Mouse (Mus musculus) macrophage (primary cell): ENCODE measurements around the gene Tmco1. TPM values are rescaled to one million over a fixed set of nuclear protein-coding genes. Genes with fewer than 3 reads are reported as not detected.
A peak's percentile ranks its signal among the peaks of the same experiment; 100 is the strongest.

Source experiments
- H3K27ac ChIP-seq: fragments of 350-480 bp; formaldehyde crosslinking; 2 replicates; pipeline ENCODE4 v1.9.0; 2021
- H3K36me3 ChIP-seq: fragments of 350-480 bp; formaldehyde crosslinking; 2 replicates; pipeline ENCODE4 v1.9.0; 2021; ENCODE audit errors: inconsistent target
- H3K4me3 ChIP-seq: fragments of 350-480 bp; formaldehyde crosslinking; 2 replicates; pipeline ENCODE4 v1.9.0; 2021; ENCODE audit errors: inconsistent target
- H3K79me2 ChIP-seq: fragments of 350-480 bp; formaldehyde crosslinking; 2 replicates; pipeline ENCODE4 v1.9.0; 2021; ENCODE audit errors: inconsistent target
- WGBS: methylation state at CpG from one replicate; pipeline ENCODE4 v1.1.7; 2026; ENCODE audit warnings: inconsistent platforms; ENCODE audit not compliant: missing documents; 5-methylcytosine and 5-hydroxymethylcytosine counted together
- polyA plus RNA-seq: library from polyadenylated mRNA; stranded (reverse); fragments of 250-400 nt; gene quantifications from 3 replicates; pipeline ENCODE4 v1.2.4, GENCODE M21; 2018; ENCODE audit warnings: inconsistent platforms
- total RNA-seq, 78 experiments: library from RNA; depleted of rRNA; stranded (reverse); fragments of 250-400 nt; gene quantifications; 1 replicate in 9 of 78; 2 replicates in 24 of 78; 3 replicates in 43 of 78; 4 replicates in 2 of 78; pipeline ENCODE4 v1.2.4; 2018; ENCODE audit warnings: inconsistent platforms in 56 of 78

The Tmco1 gene
- 10 to 100 TPM in 7 of 26 experiments, 1 to 10 TPM in 19; 1.5 to 22.6 (median 5.7) TPM for total RNA-seq (2018; cell fraction: chromatin; rRNA removed)
- 100 to 1,000 TPM in 5 of 26 experiments, 10 to 100 TPM in 21; 67.3 to 110 (median 83.2) TPM for total RNA-seq (2018; cell fraction: cytosol; rRNA removed)
- 10 to 100 TPM in 25 of 26 experiments, 1 to 10 TPM in 1; 7.5 to 62.2 (median 33.7) TPM for total RNA-seq (2018; cell fraction: nucleus; rRNA removed)
- polyA plus RNA-seq: 107 to 127 TPM (median 115 TPM) in 3 replicates

DNA sequence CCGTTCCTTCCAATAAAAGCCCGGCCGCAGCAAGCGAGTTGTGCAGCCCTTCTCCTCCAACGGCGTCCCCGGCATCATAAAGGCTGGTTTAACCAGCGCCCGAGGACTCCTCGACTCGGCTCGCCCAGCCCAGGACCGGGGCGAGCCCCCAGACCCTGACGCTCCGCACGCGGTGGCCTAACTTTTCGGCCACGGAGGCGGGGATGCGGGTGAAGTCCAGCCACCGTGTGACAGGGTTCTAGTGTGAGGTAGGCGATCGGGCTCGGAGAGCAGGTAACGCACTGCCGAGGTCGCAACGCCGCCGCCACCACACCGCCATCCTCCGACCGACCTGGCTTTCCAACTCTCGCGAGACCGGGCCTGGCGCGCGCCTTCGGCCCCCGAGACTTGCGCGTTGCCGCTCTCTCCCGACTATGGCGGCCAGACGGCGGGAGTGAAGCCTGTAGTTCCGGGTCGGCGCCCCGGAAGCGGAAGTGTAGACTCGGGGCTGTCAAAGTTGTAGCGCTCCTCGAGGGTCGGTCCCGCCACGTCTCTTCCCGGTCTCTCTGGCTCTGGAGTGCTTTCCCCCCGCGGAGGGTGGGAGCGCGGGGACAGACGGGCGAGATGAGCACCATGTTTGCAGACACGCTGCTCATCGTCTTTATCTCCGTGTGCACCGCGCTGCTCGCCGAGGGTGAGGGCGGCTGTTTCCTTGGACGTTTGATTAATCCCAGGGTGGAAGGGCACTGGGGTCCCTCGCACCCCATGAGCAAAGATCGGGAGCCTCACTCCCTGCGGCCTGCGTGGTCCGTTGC lies at the start of gene Tmco1:
TSS of gene Tmco1 (plus strand) at position 118 of the 794 bp plus-strand sequence.
- H3K79me2 ChIP-seq: peaks cover 42% of the 10 kb centered on the region
- H3K4me3 ChIP-seq: peak within 1 kb of the TSS; percentile 98
- WGBS: under 1% methylated on average over 79 of the region's 82 CpGs
- peaks cover 12% of the 10 kb centered on the region; the same call in 1 of the 2 replicates for H3K36me3 ChIP-seq
- H3K27ac ChIP-seq: peak within 1 kb of the TSS; percentile 74

DNA sequence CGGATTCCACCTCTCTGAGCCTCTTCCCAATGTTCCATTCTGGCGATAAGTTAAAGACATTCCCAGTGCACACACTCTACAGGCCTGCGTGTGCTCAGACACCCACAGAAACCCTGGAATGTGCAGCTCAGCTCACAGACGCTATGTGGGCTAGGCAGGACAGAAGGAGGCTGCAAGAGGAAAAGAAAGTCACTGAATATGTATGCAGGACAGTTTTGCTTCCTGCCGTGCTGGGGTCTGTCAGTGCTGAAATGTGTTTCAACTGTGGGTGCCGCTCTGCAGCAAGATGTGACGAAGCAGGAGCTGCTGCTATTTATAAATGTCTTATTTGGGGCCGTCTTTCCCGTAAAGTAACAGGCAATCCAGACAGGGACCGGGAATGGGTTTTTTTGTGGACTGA lies 48.5 kb upstream of the Tmco1 start:
- Histone ChIP-seq H3K4me3 (no peak overlapping the region), H3K79me2 (peaks cover 100% of the 10 kb centered on the region; the same call in 1 of the 2 replicates), H3K36me3 (no peaks in the 10 kb centered on the region), H3K27ac (no peak overlapping the region)
- 44% methylated on average over 10 of the region's 10 CpGs for WGBS

DNA sequence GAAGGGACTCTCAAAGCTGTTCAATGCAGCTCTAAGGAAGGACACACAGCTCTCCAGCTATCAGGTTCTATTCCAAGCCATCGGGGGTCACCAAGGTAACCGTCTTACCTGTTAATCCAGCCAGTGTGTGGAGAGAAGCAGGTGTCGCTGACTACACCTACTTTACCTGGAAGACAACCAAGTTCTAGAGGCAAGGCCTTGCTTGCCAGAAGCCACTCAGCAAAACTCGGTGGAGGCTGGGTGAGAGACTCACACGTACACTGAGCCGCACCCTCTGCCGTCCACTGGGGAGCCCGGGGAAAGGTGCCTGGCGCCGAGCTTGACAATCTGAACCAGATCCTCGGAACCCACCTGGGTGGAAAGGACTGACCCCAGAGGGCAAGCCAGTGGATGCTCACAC lies 46.4 kb upstream of the Tmco1 start:
- Histone ChIP-seq H3K27ac (no peak overlapping the region), H3K4me3 (no peak overlapping the region), H3K36me3 (no peaks in the 10 kb centered on the region), H3K79me2 (peaks cover 95% of the 10 kb centered on the region)
- WGBS: 96% methylated on average over 11 of the region's 11 CpGs

DNA sequence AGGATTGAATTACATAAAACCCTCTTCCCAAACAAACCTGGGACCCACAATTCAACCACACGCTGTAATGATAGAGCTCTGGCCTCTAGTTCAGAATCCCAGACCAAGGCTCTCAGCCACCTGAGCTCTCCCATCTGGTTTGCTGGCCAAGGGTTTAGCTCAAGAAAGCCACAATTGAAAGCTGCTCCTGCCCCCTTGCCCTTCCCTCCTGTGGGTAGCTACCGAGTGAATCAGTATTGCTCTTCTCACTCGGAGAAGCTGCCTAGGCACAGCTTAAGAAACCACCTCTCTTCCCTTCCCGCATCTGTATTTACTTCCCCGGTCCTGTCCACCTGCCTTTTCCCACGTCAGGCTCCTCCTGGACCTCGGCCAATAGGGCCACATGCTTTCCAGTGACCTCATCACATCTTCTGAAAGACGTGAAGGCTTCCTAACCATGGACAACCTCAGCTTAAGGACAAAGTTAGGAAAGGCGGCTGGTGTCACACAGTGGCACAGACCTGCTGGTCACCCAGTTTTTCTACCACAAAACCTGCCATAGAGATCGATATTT lies 45.6 kb upstream of the Tmco1 start:
- Histone ChIP-seq H3K27ac (no peak overlapping the region), H3K4me3 (no peak overlapping the region), H3K79me2 (peaks cover 95% of the 10 kb centered on the region), H3K36me3 (no peaks in the 10 kb centered on the region)
- WGBS: 72% methylated on average over 10 of the region's 10 CpGs

DNA sequence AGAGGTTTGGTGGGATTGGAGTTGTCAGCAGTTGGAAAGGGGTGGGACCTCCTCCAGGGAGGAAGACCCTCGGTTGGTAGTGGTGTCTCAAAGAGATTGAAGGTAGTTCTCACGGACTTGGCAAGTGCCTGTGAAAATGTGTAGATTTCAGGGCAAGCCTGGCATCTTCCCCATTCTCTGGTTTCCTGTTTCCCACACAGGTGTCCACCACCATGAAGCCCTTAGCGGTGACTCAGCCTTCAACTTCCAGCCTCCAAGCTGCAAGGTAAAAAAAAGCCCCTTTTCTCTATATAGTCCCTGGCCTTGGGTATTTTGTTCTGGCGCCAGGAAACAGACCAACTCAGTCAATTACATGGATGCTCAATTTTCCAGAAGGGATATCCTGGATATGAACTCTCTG lies 42.8 kb upstream of the Tmco1 start:
- Histone ChIP-seq H3K27ac (no peak overlapping the region), H3K79me2 (peaks cover 73% of the 10 kb centered on the region), H3K4me3 (no peak overlapping the region), H3K36me3 (no peaks in the 10 kb centered on the region)
- 46% methylated on average over 4 of the region's 4 CpGs for WGBS

DNA sequence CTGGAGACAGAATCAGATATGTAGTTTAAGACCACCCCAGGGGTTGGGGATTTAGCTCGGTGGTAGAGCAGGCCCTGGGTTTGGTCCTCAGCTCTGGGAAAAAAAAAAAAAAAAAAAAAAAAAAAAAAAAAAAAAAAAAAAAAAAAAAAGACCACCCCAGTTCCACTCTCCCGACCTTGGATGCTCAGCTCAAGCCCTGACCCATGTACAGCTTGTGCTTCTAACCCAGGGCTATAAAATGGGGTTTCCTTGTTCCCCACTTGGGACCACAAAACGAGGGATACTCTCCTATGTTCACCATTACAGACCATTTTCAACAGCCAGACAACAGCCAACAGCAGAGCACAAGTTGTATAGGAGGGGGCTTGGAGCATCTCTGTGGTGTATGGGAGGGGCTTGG lies 41.5 kb upstream of the Tmco1 start:
- WGBS: 63% methylated on average over 3 of the region's 3 CpGs
- H3K79me2 ChIP-seq: peaks cover 71% of the 10 kb centered on the region
- no peak overlapping the region for H3K4me3 ChIP-seq
- no peaks in the 10 kb centered on the region for H3K36me3 ChIP-seq
- no peak overlapping the region for H3K27ac ChIP-seq

DNA sequence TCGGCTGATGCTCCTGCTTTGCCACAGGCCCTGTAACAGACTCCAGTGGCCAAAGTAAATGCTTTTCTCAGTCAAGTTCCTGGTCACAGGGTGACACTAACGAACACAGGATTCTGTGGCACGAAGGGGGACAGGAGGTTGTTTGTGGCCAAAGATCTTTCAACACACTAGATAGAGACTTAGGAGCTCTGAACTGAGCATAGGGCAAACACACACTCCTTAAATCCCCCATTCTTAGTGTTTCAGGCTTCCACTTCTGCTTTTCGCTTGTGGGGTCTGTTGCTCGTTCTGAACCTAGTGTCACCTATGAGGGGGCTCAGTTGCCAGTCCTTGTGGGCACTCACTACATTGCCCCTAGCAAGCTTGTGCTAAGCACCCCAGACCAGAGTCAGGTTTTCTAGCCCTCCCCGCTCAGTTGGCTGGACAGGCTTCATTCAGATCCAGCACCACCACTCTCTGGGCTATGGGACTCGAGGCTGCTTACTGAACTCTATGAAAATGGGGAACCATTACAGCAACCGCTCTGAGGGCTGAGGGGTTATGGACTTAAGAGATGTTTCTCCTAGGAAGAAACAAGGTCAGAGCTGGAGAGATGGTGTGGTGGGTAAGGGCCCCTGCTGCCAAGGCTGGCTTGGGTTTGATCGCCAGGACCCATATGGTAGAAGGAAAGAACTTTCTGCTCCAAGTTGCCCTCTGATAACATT lies 39.7 kb upstream of the Tmco1 start:
- no peak overlapping the region for H3K4me3 ChIP-seq
- WGBS: 17% methylated on average over 9 of the region's 9 CpGs

DNA sequence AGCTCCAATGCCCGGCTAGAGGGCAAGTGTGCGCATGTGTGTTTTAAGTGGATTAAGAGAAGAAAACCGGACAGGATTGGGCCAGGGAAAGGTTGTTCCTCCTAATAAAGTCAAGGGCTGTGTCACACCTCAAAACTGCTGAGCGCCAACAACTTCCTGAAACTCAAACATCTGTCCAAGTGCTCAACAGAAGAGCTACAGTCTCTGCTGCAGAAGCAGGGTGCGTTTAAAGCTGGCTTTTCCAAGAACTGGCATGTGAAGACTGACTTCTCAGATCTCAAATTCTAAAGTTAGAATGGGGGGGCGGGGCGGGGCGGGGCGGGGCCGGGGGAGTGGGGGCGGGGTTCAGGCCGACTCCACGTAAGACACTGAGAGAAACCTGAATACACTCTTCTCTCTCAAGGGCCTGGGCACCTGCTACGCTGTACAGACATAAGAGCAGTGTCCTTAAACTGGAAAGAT lies 38.8 kb upstream of the Tmco1 start:
- WGBS: 7% methylated on average over 12 of the region's 14 CpGs
- Histone ChIP-seq H3K4me3 (no peak overlapping the region), H3K36me3 (no peaks in the 10 kb centered on the region), H3K79me2 (peaks cover 63% of the 10 kb centered on the region), H3K27ac (peak overlapping the region; percentile 87)

More for the DNA sequence above, 39.7 kb upstream of the Tmco1 start:
- Histone ChIP-seq H3K36me3 (no peaks in the 10 kb centered on the region), H3K79me2 (peaks cover 63% of the 10 kb centered on the region), H3K27ac (peak overlapping the region; percentile 87)

DNA sequence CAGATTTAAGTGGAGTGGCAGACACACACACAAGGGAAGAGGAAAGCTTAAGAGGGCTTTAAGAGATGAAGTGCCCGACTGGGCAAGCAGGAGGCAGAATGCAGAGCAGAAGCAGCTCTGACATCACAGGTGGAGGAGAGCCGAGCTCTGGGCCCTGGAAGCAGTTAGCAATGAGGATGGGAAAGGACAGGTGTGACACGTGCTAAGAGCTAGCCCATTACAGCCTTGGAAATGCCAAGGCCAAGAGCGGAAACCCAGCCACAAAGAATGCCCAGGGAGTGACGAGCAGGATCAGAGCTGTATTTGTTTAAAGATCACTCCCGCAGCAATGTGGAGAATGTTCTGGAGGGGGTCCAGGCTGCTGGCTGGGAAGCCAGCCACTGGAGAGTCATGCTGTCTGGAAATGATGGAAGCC lies 38.3 kb upstream of the Tmco1 start:
- Histone ChIP-seq H3K4me3 (no peak overlapping the region), H3K36me3 (no peaks in the 10 kb centered on the region), H3K79me2 (peaks cover 63% of the 10 kb centered on the region), H3K27ac (0 out of 2 replicates have a peak overlapping the region, but pooled peaks have one; percentile 4)
- whole genome bisulfite sequencing: 70% methylated on average over 6 of the region's 6 CpGs

DNA sequence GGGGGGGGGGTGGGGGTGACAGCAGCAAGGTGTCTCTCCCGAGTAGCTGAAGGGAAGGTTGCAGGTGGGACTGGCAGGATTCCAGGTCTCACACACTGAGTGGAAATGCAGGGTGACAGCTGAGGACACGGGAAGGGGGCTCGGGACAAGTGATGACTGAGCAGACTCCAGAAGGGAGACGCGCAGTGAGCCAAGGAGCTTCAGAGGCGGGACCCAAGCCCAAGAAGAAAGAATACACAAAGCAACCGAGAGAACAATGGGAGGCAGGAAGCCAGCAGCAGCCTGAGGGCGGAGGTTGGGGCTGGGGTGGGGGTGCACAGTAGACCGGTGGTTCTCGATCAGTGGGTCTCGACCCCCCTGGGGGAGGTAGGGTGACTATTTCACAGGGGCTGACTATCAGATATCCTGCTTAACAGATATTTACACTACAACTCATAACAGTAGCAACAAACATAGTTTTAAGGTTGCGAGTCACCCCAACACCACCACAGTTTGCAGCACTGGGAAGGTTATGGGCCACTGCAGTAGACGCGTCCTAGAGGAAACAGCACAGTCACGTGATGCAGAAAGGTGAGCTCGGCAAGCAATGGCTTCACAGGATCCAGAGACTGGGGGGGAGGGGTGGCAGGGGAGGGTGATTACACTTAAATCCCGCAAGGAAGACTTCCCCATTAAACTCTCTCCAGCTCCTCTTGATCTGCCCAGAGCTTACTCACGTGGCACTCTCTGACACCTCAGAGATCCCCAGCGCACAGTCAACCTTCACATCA lies 37.7 kb upstream of the Tmco1 start:
- peaks cover 63% of the 10 kb centered on the region for H3K79me2 ChIP-seq
- no peak overlapping the region for H3K27ac ChIP-seq

DNA sequence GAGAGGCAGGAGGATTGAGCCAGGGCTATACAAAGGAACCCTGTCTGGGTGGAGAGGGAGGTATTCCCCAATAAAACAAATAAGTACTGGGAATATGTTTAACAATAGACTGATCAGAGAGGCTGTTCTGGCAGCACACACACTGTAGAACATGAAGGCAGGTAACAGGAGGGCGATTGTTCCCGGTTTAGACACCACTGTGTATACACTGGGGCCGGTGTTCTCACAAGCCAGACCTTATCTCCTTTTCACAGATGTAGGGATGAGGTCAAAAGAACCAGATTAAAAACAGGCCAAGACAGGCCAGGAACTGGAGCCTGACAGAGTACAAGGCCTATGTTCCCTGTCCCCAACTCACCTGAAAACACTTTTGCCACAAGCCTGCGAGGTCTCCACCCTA lies 36.9 kb upstream of the Tmco1 start:
- Histone ChIP-seq H3K4me3 (no peak overlapping the region), H3K79me2 (peaks cover 65% of the 10 kb centered on the region), H3K27ac (no peak overlapping the region), H3K36me3 (no peaks in the 10 kb centered on the region)
- 61% methylated on average over 4 of the region's 4 CpGs for WGBS

More for the DNA sequence above, 37.7 kb upstream of the Tmco1 start:
- WGBS: 63% methylated on average over 16 of the region's 19 CpGs
- no peaks in the 10 kb centered on the region for H3K36me3 ChIP-seq
- no peak overlapping the region for H3K4me3 ChIP-seq

DNA sequence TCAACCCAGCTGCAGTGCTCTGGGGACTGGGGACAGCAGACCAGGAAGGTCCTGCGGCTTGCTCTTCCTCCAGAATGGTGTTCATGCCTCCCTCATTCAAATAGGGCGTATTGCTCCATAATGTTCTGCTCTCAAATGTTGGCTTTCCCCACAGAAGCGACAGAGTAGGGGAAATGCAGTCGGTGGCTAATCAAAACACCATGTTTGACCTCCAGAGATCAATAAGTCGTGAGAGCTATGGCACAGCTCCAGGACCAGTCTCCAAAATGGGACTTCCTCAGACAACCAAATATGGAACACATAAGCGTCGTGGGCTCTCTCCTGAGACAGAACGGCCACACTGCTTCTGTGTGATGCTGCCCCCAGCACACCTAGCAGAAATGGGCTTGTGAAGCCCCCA lies 36.3 kb upstream of the Tmco1 start:
- H3K4me3 ChIP-seq: no peak overlapping the region
- no peaks in the 10 kb centered on the region for H3K36me3 ChIP-seq
- no peak overlapping the region for H3K27ac ChIP-seq
- peaks cover 68% of the 10 kb centered on the region for H3K79me2 ChIP-seq
- WGBS: 37% methylated on average over 8 of the region's 8 CpGs

DNA sequence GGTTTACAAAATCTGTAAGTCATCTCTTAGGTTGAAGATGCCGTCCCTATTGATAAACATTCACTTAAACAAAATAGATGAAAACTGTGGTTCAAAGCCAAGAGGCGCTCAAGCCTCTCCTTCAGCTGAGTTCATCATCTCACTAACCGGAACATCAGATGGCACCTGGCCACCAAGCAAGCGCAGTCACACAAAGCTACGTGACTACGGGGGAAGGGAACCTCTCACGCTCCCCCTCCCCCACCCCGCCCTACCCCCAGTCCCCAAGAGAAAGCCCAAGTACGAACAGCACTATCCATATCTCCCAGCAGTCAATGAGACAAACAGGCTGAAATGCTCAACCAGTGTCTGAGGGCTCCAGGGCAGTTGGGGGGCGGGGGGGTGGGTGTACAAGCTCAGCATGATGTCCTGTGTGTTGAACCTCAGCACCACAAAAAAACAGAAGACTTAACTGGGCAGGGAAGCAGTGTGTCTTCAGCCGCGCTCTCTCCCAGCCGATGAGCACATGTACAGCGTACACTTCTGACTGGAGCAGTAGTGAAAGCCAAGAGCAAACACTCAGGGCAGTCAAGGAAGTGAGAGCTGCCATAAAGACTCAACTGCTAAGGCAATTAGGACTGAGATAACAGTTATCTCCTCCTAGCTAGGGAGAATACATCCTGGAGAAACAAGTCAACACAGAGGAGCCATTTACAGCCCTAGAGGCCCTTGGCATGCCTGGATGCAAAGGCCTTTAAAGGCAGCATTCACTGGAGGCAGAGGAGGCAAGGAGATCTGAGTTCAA lies 34.6 kb upstream of the Tmco1 start:
- Histone ChIP-seq H3K4me3 (no peak overlapping the region), H3K27ac (no peak overlapping the region)
- WGBS: 89% methylated on average over 14 of the region's 14 CpGs

More for the DNA sequence above, 34.6 kb upstream of the Tmco1 start:
- H3K79me2 ChIP-seq: peaks cover 74% of the 10 kb centered on the region
- H3K36me3 ChIP-seq: no peaks in the 10 kb centered on the region
